Mouse (Mus musculus) cerebellum, adult 2 months (tissue): Measurements from ENCODE around the gene Prkag3.

Experiments
- CTCF ChIP-seq: fragments of 200-500 bp; IDR thresholded peaks from 2 replicates; pipeline ENCODE4 v1.5.1; 2011; ENCODE audit warnings: low read depth, mild to moderate bottlenecking, control low read depth, low read length, moderate library complexity, borderline replicate concordance; ENCODE audit not compliant: insufficient read depth
- POLR2A ChIP-seq: fragments of 200-500 bp; IDR thresholded peaks from 2 replicates; pipeline ENCODE4 v1.6.1; 2011; ENCODE audit warnings: low read length, control low read depth, borderline replicate concordance; ENCODE audit not compliant: insufficient read depth

DNA sequence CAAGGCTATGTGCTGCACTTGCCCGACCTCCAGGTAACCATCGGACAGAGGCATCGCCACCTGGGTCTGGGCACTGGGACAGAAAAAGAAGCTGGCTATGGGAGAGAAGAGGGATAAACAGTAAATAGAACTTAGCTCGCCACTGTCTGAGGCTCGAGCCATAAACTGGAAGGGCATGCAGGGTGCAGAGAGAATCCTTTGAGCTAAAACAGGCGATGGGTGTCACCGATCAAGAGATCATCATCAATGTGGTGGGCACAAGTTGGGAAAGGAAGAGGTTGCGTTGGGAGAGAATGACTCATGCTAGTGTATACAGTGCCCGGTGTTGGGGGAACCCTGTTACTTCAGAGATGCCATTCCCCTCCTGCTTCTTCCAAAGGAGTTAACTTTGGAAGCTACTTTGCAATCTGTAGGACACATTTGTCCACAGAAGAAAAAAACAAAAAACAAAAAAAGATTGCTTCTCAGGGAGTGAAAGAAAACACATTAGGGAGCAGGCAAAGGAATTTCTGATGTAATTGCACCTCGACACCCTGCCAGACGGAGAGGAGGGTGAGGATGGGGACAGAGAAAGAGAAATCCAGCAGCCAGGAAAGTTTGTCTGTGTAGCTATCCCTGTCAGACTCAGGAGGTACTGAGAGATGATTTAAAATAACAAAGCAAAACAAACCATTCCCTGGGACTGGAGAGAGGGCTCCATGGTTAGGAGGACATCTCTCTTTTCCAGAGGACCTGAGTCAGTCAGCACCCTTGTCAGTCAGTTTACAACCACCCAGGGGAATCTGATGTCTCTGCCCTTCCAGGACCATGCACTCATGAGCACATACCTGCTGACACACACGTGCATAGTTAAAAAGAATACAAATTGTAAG is 34.9 kb downstream of the Prkag3 start:
- TF ChIP-seq CTCF (no peak), POLR2A (no peak)
